Mouse (Mus musculus) kidney, postnatal 36 days (tissue): ENCODE measurements around the gene Cftr.

Source experiments
- DNase-seq, 2 experiments: peaks; one replicate each; pipeline ENCODE4 v3.0.0; 2021 to 2022; ENCODE audit warnings: mixed read lengths in 2 of 2

The Cftr gene

DNA sequence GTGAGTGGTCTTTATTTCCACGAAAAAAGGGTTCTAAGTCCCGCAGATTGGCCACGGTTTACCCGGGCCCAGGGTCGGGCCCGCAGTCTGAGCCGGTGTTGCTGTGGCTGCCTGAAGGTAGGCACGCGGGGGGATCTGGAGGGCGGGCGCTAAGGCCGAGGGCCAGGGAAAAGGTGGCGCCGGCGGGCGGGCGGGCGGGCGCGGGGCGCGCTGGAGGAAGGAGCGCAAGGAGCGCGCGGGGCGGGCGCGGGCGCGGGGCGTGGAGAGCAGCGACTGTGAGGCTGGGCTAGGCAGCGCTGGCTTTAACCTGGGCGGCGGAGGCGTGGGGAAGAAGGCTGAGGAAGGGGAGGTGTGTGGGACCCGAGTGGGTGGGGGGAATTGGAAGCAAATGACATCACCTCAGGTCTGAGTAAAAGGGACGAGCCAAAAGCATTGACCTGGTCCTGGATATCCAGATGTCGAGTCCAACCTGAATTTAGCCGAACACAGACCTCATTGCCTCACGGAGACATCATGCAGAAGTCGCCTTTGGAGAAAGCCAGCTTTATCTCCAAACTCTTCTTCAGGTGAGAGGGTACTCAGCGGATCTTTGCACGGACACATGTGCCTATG lies at the start of gene Cftr:
Gene Cftr (plus strand): TSS at position 377 of the 612 bp plus-strand sequence.
- DNase-seq = peak; percentile 19 to 64

DNA sequence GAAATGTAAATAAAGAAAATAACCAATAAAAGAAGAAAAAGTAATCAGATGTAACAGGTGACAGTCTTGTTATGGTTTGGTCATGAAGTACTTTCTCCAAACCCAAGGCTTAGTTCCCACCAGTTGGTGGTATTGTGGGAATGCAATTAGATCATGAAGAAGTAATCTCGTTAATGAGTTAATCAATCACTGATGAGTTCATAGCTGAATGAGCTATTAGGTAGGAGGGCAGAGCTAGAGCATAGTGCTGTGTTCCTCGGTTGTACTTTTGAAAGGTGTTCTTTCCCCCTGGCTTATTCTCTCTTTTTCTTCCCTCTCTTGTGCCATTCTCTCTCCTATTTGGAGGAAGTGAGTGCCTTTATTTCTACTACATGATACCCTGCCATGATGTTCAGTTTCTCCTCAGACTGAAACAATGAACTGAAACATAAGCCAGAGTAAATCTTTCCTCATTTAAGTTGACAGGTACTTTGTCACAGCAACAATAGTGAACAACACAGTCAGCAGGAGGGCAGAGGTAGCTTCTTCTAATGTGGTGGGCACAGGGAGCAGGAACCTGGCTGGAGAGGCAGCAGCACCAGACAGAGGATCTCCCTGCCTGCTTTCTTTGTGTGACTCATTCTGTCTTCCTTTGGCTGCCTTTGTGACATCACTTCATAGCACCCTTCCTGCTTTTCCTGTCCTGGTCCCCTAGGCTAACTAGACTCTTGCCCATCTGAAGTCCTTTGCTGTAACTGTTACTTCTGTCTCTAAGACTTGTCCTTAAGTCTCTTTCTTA lies 43.1 kb upstream of the Cftr start:
- peak in 1 of 2 experiments; percentile 24 for DNase-seq

DNA sequence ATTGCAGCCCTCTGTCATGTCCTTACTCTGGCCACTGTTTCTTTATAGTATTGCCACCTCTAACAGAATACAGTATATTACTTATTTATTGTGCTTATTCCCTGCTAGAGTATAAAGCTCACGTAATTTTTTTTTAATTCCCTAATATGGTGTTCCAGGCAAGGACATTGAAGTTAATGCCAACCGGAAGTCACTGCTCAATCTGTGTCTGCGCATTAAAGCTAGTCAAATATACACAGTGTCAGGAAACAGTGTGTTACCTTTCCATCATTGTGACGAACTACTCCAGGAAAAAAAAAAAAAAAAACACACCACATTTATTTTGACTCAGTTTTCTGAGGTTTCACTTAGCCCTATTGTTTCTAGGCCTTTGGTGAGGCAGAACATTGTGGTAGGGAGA lies 42.4 kb upstream of the Cftr start:
- no peak for DNase-seq

DNA sequence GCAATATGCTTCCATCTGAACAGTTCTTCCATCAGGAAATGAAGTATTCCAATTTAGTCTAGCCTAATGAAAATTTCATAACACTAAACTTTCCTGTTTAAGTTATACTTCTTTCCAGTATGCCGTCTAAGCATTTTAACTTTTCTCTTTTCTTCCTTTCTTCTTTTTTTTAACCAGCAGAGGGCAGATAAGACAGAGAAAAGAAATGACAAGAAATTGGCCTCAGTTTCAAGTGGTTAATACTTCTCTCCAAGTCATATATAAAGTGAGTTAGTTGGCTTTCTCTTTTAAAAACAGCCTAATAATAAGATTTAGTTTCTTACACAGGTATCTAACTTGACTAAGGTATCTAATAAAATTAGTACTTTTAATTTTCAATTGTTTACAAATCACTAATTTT lies 35.2 kb upstream of the Cftr start:
- DNase-seq = no peak

DNA sequence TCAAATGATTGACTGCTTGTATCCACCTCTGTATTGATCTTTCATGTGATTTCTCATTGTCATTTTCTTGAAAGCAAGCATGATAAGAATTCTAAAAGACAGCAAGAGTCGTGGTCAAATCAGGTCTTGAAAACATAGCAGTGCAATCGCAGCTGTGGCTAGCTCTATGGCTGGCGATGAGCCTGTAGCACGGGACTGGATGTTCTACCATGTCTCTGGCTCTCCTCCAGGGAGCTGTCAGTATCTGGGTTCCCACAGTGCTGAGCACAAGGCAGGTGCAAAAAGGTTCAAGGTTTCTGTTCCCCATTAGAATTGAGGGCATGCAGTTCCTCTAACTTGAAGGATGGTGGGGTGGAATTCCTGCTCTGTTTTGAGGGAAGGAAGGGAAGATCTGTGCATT lies 17.5 kb upstream of the Cftr start:
- DNase-seq = peak; percentile 15 to 70

DNA sequence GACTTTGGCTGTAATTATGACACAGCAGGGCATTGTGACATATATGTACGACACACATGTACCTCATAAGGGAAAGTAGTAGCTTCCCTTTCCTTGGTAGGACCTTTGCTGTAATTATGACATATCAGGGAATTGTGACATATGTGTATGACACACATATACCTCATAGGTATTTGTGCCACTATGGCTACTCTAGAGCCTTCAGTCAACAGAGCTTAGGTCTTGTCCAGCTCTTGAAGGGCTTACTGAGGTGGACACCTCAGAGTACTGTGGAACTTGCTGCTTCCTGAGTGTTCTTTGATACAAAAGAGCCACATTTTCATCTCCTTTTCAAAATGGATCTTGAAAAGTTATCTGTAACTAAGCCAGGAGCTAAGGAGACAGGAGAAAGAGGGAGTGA lies 869 bp upstream of the Cftr start:
- DNase-seq = no peak

DNA sequence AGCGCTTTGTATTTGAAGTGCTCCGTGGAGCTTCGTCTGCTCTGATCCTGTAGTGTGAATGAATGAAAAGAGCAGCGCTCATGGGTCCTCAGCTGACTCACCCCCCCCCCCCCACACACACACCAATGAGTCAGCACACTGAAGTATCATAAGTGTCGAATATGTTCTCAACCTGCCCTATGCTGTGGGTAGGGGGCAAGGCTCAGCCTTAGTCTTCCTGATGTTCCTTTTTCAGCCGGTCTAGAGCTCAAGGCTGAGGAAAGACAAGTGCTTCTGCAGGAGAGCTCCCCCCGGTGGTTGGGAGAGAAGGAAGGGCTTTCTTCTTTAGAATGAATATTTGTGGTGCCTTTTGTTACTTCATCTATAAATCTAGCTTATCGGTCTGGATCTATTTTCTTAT lies 1.1 kb downstream of the Cftr start:
- DNase-seq = peak; percentile 51 to 81

DNA sequence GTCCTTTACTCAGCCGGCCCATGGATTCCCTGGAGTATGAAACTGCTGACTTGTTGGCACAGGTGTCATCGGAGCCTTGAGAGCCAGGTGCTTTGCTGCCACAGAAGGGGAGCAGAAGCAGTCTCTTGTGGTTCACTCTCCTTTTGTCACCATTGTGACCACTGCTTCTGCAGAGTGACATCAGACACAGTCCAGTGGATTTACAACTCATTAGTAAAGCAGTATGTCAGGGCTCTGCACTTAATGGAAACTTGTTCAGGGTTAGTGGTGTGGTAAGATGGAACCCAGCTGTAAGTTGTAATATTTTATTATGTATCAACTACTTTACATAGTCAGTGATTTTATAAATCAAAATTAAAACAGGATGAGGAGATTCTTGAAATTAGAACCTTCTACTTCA lies 7.0 kb downstream of the Cftr start:
- DNase-seq = no peak

DNA sequence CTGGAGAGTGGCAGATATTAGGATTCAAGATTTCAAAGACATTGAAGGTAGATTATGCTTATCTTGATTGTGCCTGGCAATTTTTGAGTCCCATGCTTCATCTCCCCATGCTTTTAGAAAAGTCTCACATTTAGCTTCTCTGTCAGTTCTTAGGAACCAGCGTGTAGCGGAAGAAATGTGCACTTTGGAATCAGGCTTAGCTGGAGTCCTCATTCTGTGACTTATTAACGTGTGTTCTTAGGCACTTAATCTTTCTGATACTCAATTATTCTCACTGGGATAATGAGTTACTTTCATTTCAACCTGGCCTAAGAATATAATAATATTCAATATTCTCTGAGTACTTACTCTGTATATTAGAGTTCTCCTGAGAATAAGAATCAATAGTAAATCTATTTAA lies 10.2 kb downstream of the Cftr start:
- DNase-seq = peak; percentile 28 to 69

DNA sequence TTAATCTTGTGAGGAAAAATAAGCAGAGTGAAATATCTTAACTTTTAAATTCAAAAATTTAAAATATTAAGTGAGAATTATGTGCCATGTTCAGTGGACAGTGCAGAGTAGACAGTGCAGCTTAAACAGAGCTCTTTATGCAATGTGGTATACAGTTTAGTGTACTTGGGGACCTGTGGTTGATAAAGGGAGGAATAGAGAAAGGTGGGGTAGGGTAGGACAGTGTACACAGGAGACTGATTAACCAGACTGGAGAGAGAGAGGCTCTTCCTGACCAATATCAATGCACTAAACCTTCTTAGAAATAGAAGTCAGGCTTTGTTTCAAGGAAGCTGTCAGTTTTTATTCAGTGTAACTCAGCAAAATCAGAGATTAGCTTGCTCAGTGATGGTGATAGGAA lies 12.4 kb downstream of the Cftr start:
- DNase-seq = no peak

DNA sequence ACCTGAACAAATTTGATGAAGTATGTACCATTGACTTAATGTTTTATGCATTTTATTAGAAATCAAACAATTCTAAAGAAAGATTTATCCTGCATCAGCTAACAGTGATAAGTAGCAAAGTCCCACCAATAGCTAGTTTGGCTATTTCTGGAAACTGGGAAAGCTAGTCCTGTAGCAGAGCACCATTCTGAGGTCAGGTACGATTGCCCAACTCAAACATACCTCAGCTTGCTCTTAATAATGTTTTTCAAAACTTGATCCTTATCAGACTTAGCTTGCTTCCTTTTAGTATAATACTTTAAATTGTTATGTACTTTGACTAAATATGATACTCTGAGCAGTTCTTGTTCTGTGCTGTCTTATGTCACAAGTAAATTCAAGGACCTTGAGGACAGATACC lies 50.2 kb downstream of the Cftr start:
- DNase-seq = no peak

DNA sequence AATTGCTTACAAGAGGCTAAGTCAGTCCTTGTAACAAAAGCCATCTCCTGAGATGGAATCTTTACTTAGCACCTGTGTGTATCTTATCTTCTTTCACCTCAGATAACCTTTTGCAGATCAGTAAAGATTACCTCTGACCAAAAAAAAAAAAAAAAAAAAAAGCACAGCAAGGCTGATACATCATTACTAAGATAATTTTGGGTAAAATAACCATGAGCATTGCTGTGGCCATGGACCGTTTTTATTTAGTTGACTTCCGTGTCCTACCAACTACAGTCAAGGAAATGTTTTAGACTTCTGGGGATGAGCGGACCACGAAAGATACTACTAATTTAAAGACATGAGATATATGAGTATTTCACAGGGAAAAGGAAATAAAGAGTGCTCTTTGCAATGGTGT lies 52.7 kb downstream of the Cftr start:
- DNase-seq = no peak

DNA sequence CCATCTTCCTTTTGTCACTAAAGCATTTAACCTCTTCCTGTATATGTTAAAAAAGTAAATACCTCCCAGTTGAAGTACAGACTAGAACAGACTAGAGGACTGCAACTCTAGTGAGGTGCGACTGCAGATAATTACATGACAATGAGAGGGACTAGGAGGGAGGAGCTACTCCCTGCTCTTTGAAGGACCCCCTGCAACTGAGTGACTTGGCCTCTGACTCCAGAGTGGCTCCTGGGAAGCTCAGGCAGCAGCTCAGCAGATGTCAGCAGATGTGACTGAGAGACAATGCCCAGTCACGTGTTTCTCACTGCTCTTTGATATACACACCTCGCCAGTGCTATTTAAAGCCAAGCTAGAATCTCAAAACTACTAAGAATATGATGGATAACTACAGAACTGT lies 54.7 kb downstream of the Cftr start:
- DNase-seq = no peak

DNA sequence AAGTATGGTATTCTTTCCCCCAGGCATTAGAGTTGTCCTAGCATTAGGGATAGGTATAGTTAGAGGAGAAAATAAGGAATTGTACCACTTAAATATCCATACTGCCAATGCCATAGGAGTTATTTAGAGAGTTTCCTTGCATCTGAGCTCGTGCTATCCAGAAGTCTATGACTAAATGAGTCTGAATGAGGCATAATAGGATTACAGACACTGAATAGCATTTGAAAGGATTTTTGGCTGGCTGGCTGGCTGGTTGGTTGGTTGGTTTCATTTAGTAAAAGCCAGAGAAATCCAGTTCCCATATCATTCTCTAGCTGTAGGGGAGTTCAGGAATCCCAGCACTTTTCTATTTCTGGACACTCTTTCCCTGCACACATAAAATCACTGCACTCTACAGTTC lies 76.0 kb downstream of the Cftr start:
- DNase-seq = no peak

DNA sequence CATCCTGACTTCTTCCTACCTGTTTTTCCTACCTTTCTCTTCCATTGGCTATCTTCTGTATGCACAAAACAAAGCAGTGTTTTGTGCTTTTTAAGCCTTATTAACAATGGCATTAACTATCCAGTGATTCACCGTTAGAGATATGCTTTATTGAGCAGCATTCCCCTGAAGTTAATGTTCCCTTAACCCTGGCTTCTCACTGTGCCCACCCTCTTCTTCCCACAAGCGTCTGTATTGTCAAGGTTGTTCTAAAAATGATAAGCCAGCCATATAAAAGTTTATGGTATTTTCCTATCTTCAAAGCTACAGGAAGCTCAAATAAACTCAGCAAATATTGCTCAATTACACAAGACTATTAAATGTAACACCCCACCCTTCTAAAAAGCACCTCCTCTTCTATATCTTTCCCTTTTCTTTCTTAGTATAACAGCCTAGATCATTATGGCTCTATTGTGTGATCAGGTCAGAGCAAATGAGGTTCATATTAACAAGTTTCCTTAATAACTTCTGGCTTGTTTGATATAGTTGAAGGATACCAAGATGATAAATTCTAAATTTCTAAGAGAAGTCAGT lies 77.5 kb downstream of the Cftr start:
- no peak for DNase-seq

DNA sequence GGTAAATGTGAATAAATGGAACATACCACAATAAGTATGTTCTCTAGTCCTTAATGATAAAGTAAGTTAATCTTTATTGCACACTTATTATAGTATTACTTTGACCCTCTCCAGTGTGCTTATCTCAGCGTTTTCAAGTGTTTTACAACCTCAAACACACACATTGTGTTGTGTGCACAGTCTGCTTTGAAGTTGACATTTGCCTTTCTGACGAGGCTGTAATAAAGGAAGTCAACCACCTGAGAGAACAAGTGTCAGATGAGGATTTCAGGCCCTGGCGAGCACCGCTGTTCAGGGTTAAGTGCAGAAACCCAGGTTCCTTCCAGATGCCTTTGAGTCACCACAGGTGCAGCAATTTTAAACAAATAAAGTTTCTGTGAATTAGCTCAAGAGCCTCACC lies 78.0 kb downstream of the Cftr start:
- DNase-seq = no peak

DNA sequence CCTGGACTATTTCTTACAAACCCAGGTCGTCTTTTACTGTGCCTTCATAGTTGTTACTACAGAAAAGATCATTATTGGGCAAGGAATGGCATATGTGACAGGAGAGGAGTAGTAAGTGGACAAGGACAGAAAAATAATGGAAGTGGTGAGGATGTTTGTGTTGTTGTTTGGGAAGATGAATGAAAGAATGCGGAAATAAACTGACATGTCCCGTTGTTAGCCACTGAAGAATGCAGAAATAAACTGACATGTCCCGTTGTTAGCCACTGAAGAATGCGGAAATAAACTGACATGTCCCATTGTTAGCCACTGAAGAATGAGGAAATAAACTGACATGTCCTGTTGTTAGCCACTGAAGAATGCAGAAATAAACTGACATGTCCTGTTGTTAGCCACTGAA lies 84.1 kb downstream of the Cftr start:
- DNase-seq = no peak

DNA sequence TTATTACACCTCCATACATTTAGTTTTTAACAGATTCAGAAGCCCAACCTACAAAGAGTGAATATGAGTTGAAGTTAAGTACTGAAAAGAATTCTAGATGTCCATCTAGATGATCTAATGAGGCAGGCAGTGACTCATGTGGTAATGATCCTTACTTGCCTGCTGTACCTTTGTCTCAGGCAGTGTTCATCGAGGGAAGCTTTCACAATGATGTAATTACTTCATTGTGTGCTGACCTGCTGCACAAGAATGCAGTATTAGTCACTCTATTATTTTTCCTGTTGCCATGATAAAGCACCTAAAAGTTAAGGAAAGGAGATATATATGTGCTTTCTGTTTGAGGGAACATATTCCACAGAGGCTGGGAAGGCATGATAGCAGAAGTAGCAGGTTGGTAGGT lies 100.5 kb downstream of the Cftr start:
- DNase-seq = no peak

DNA sequence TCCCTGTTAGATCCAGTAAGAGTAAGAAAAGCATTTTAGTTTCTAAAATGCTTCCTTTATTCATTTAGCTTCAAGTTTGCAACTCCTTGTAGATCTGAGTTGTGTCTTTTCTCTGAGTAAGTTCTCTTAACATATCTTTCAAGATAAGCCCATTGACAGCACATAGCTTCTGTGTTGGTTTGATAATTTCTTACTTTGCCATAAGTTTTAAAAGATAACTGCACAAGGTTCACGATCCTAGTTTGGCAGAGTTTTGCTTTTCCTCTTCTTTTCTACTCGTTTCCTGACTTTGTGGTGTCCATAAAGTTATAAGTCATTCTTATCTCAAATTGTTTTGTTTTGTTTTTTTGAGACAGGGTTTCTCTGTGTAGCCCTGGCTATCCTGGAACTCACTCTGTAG lies 130.3 kb downstream of the Cftr start:
- DNase-seq = no peak

DNA sequence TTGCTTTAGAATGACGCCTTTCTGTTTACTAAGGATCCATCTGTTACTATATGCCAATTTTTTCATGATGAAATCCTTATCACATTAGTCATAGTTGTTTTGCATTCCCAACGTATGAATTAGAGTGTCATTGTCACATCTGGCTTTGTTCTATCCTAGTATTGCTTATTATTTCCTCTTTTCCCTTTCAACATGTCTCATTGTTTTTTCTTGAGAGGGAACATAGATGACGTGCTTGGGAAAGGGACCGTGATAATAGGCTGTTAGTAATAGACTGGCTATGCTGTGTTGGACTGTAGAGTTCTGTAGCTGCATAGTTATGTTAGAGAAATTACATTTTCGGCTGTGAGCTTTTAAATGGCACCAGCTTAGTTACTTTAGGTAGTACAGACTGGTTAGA lies 131.6 kb downstream of the Cftr start:
- no peak for DNase-seq

DNA sequence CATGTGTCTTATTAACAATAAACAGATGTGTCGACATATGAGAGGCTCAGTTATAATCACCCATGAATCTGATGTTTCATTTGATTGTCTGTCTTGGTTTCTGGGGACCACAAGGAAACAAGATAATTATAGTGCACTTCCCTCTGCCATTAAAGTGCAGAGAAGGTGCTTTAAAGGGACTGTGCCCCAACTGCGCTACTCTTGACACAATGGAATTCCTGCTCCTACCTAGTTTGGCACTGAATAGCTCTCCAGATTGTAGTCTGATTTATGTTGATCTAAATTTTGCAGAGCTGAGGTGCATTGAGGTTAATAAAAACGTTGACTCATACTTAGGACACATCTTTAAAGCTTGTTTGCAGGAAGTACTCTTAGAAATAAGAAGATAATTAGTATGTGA lies 132.7 kb downstream of the Cftr start:
- no peak for DNase-seq

DNA sequence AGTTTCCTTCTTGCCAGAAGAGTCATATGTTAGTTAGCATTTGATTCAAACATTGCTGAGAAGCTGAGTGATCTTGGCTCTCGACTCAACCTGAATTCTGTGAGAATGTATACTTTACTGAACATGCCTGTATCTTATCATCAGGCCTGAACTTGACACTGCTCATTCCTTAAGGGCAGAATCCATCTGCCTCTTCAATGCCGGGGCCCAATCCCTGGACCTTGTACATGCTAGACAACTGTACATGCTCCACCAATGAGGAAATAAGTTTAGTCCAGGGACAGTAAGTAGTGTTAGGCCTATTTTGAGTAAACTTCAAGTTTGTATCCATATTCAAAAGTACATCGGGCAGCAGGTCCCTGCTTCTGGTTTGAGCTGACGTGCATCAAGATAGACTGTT lies 134.6 kb downstream of the Cftr start:
- DNase-seq = no peak

DNA sequence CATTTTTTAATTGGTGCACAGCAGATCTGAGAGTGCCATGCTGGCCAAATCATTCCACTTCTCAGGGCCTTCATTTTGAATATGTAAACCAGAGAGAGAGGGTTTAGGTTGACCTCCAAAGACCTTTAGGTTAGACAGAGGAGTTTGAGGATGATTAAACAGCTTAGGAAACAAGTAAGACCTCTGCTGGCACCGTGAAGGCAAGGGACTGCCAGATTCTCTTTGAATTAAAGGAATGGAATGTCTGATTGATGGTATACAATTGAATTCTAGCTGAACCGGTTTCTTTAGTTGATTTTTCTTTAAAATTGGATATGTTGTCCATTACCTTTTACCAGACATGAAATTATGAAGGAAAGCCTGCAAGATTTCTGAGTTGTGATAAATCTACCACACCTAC lies 140.5 kb downstream of the Cftr start:
- no peak for DNase-seq

DNA sequence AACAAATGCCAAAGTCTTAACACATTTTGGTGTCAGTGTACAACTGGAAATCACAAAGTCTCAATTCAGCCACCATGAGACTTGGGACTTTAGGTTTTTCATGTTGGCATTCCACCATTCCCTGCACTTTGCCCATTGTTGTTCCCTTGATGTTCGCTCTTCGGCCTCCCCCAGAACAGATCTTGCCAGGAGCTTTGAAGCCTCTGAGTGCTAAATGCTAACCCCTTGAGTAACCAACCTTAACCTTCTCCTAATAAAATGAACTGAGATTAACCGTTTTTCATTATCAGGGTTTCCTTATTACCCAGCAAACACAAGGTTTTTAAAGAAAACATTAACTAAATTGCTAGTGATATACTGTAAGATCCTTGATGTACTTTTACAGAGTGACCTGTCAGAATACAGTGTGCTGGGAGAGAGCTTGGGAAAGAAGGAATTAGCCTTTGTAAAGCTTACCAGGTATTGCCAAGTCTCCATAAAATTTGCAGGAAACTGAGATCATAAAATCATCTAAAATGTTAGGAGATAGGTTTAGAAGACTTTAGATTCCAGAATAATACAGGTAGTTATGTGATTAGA lies 144.0 kb downstream of the Cftr start:
- DNase-seq = peak; percentile 18 to 31
